Mouse (Mus musculus): ENCODE data around the gene Tspo2. TPM values are rescaled to one million over a fixed set of nuclear protein-coding genes. Genes with fewer than 3 reads are reported as not detected.
A peak's percentile ranks its signal among the peaks of the same experiment; 100 is the strongest.

Tspo2 gene
- polyA plus RNA-seq, 1 experiment from 2014 or later: 1.7 TPM

DNA sequence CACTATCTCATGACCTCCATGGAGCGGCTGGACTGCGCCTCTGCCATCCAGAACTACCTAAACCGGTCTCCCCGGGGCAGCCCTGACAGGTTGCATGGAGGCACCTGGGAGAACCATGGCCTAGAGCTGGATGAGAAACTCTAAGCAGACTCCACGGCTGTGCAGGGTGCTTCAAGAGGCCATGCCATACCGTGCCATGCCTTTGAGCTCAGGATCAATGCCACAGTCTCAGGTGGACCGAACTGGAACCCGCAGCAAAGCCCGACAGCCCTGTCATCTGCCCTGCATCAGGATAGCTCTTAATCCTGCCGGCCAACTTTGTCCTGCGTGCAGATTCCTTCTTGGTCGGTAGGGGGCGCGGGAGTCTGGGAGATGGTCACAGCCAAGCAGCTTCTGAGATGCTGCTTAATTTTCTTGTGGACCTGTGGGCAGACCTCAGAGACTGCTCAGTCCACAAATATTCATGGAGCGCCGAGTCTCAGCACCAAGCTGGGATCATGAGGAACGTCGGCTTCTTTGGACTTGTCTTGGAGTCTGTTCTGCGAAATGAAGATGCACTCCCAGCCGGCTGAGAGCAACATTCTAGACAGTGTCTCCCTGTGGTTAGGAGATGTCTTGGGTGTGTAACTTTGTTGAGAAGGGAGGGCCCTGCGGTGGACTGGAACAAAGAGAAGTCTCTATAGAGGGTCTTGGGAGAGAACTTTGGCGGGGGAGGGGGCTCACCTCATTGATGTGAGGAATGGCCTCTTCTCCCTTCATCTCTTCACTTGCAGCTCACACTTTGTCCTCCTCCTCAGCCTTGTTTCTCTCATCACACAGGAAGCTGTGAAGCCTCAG is 16.3 kb upstream of the Tspo2 start:
- Histone ChIP-seq H3K27me3 (0 out of 2 replicates have a peak, but pooled peaks cover 7% of the 10 kb centered on the region), H3K27ac (no peak overlapping the region), H3K9ac (0 out of 2 replicates have a peak overlapping the region, but pooled peaks have one; percentile 34), H3K9me3 (replicated peaks) (no peaks in the 10 kb centered on the region), H3K4me3 (peak overlapping the region; percentile 10; the same call in 1 of the 2 replicates), H3K36me3 (ENCODE audit: poor library complexity, severe bottlenecking) (no peaks in the 10 kb centered on the region), H3K4me2 (peak overlapping the region; percentile 39), H3K4me1 (peaks cover 6% of the 10 kb centered on the region)
- ATAC-seq: peak; percentile 91
- 13% methylated on average over 22 of the region's 22 CpGs for WGBS

DNA sequence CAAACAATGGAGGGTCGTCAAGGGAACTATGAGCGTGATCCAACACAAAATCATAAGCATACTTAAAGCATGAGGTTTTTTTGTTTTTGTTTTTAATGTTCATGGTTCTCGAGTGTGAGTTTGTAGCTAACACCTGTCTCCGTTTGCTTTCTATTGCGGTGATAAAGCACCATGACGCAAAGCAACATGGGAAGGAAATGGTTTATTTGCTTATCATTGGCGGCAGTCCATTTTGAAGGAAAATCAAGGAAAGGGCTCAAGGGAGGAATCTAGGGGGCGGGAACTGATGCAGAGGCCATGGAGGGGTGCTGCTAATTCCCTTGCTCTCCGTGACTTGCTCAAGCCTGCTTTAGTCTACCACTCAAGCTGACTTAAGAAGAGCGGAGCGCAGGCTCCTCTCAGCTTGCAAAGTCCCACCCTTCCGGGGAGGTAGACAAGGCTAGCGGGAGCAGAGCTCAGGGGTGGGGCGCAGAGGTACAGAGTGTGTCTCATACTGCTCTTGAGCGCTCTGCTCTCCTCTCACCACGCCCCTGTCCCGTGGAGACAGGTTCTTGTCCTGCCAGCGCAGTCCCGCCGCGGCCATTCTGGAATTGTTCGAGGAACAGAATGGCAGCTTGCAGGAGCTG is 15.6 kb upstream of the Tspo2 start:
- Histone ChIP-seq H3K9me3 (replicated peaks) (no peaks in the 10 kb centered on the region), H3K4me3 (peak overlapping the region; percentile 10; the same call in 1 of the 2 replicates), H3K27ac (no peak overlapping the region), H3K27me3 (0 out of 2 replicates have a peak, but pooled peaks cover 7% of the 10 kb centered on the region), H3K9ac (0 out of 2 replicates have a peak overlapping the region, but pooled peaks have one; percentile 34), H3K36me3 (ENCODE audit: poor library complexity, severe bottlenecking) (no peaks in the 10 kb centered on the region), H3K4me2 (peak overlapping the region; percentile 39), H3K4me1 (peaks cover 6% of the 10 kb centered on the region)
- peak; percentile 57 for ATAC-seq
- WGBS: 50% methylated on average over 22 of the region's 22 CpGs

DNA sequence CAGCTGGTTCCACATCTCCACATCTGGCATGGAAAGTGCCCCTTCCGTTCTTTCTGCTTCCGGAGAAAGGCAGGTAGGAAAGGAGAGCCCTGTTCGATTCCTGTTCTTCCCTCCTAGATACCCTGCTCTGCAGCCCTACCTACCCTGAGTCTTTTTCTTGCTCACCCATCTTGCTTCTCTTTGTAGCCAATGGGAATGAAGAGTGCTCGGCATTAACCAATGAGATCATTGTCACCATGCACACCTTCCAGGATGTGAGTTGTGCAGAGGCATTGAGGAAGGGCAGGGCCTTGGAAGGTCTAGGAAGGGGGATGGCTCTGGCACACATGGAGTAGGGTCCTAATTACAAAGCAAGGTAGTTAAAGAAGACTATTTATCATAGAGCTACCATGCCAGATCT is 12.1 kb upstream of the Tspo2 start:
- H3K9me3 ChIP-seq (replicated peaks): no peaks in the 10 kb centered on the region
- H3K27me3 ChIP-seq: peaks cover 7% of the 10 kb centered on the region; the same call in 1 of the 2 replicates
- no peak overlapping the region for H3K4me3 ChIP-seq
- WGBS: 93% methylated on average over 4 of the region's 4 CpGs
- H3K27ac ChIP-seq: no peak overlapping the region
- ATAC-seq: no peak
- H3K4me1 ChIP-seq: peaks cover 6% of the 10 kb centered on the region
- no peak overlapping the region for H3K4me2 ChIP-seq
- no peak overlapping the region for H3K9ac ChIP-seq
- no peaks in the 10 kb centered on the region for H3K36me3 ChIP-seq (ENCODE audit: poor library complexity, severe bottlenecking)

DNA sequence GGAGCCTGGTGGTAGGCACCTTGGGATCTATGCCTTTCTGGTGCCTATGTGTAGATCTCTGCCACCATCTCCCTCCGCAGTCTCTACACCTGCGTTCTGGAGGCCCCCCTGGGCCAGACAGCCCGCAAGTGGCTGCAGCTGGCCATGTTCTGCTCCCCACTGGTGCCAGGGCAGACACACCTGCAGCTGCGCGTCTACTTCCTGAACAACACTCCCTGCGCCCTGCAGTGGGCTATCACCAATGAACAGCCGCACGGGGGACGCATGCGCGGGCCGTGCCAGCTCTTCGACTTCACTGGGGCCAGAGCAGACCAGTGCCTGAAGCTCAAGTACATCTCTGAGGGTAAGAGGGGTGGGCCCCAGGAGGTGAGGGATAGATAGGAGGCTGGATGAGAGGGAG is 10.8 kb upstream of the Tspo2 start:
- 96% methylated on average over 13 of the region's 13 CpGs for WGBS
- no peak for ATAC-seq
- H3K27me3 ChIP-seq: peaks cover 3% of the 10 kb centered on the region; the same call in 1 of the 2 replicates

DNA sequence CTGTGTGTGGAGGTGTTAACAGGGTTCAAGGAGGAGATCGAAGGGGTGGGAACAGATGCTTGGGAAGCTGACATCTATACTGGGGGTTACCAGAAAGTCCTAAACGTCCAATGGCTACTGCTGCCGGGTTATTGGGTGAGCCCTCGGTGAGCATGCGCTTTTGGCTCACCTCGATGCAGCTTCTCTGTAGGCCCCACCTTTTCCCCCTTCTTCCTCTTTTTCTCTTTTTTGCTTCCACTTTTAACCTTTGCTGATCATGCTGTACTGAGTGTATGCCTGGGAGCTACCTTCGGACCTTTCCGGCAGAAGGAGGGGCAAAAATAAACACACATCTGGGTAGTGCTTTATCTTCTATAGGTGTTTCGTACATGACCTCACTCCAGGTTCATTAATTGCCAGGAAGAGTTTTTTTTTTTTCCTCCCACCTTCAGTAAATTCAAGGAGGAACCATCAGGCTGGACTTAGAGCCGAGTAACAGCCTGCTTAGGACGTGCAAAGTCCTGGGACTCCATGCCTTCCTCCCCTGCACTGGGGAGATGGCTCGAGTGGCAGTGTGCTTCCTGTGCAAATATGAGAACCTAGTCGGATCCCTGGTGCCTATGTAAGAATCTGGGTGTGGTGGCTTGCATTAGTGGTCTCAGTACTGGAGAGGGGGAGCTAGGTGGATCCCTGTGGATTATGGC is 6.8 kb upstream of the Tspo2 start:
- H3K4me1 ChIP-seq: no peaks in the 10 kb centered on the region
- H3K4me3 ChIP-seq: no peak overlapping the region
- H3K9ac ChIP-seq: no peak overlapping the region
- H3K27ac ChIP-seq: no peak overlapping the region
- no peaks in the 10 kb centered on the region; the same call in 1 of the 2 replicates for H3K27me3 ChIP-seq
- H3K4me2 ChIP-seq: no peak overlapping the region
- WGBS: 90% methylated on average over 13 of the region's 13 CpGs
- no peaks in the 10 kb centered on the region for H3K36me3 ChIP-seq (ENCODE audit: poor library complexity, severe bottlenecking)
- no peaks in the 10 kb centered on the region for H3K9me3 ChIP-seq (replicated peaks)
- no peak for ATAC-seq

More for the DNA sequence above, 10.8 kb upstream of the Tspo2 start:
- H3K36me3 ChIP-seq (ENCODE audit: poor library complexity, severe bottlenecking): no peaks in the 10 kb centered on the region
- no peak overlapping the region for H3K9ac ChIP-seq
- no peak overlapping the region for H3K4me3 ChIP-seq
- no peak overlapping the region for H3K4me2 ChIP-seq
- H3K27ac ChIP-seq: no peak overlapping the region
- no peaks in the 10 kb centered on the region for H3K9me3 ChIP-seq (replicated peaks)
- peaks cover 2% of the 10 kb centered on the region; the same call in 1 of the 2 replicates for H3K4me1 ChIP-seq

DNA sequence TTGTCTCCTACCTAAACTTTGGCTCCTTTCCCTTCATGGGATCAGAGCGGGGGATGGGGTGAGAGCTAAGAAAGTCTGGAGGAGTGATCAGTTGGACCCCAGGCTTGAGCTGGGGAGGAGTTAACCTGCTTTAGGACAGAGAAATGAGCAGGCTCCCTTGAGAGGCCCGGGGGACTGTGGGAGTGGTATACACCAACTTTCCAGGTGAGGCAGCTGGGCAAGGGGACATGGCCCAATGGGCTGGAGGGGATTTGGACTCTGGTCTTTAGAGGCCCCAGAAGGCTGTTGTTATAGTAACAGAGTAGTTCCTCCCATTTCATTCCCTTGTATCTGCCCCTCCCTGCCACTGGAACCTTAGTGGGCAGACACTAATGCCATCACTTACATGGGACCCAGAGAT is 4.6 kb upstream of the Tspo2 start:
- ATAC-seq: no peak
- Histone ChIP-seq H3K4me1 (peaks cover 10% of the 10 kb centered on the region), H3K9me3 (replicated peaks) (no peaks in the 10 kb centered on the region), H3K4me3 (no peak overlapping the region), H3K36me3 (ENCODE audit: poor library complexity, severe bottlenecking) (no peaks in the 10 kb centered on the region), H3K27me3 (no peaks in the 10 kb centered on the region; the same call in 1 of the 2 replicates), H3K4me2 (no peak overlapping the region), H3K9ac (no peak overlapping the region), H3K27ac (no peak overlapping the region)
- 90% methylated on average over 2 of the region's 2 CpGs for WGBS

DNA sequence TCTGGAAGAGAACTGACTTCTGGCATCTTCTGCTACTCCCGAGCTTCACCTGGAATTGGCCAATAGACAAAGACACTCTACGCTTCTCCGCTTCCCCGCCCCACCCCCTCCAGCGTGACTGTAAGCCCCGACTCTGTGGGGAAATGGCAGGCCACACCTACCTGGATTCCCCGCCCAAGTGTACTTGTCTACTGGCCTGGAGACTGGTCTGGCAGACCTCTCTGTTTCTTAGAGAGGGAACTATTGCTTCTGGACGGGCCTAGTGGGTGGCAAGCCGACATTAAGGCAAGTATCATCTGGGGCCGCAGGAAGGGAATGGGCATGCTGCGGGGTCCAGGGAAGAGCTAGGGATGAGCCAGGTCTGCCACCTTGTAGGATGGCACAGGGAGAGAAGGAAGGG is 3.4 kb upstream of the Tspo2 start, which contains the start of gene Unc5cl:
TSS of gene Unc5cl (plus strand) at position 214 of the 400 bp plus-strand sequence.
- H3K9me3 ChIP-seq (replicated peaks): no peaks in the 10 kb centered on the region
- H3K9ac ChIP-seq: no peak within 1 kb of the TSS
- H3K4me1 ChIP-seq: peaks cover 10% of the 10 kb centered on the region
- no peak within 1 kb of the TSS for H3K4me3 ChIP-seq
- no peaks in the 10 kb centered on the region; the same call in 1 of the 2 replicates for H3K27me3 ChIP-seq
- whole genome bisulfite sequencing: 60% methylated on average over 11 of the region's 11 CpGs
- ATAC-seq: no peak
- H3K27ac ChIP-seq: no peak within 1 kb of the TSS
- H3K4me2 ChIP-seq: no peak within 1 kb of the TSS
- H3K36me3 ChIP-seq (ENCODE audit: poor library complexity, severe bottlenecking): no peaks in the 10 kb centered on the region

DNA sequence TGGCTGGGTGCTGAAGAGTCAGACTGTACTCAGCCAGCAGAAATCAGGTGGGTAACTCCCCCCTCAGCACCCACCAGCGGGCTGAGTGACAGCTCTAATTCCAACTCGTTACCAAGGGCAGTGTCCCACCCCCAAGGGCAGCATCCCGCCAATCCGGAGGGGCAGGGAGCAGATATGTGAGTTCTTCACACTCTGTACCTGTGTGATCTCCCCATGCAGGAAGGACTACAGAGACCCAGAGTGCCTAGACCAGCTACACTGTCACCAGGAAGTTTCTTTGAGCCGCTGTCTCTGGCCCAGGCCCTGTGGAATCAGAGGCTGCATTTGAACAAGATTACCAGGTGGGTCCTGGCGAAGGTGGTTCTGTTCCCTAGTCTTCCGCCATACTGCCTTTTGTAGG is 2.9 kb upstream of the Tspo2 start:
- no peak overlapping the region for H3K9ac ChIP-seq
- no peak overlapping the region for H3K27ac ChIP-seq
- no peaks in the 10 kb centered on the region for H3K9me3 ChIP-seq (replicated peaks)
- 49% methylated on average over 7 of the region's 7 CpGs for WGBS
- no peak for ATAC-seq
- peaks cover 10% of the 10 kb centered on the region for H3K4me1 ChIP-seq
- H3K4me2 ChIP-seq: no peak overlapping the region
- no peak overlapping the region for H3K4me3 ChIP-seq
- no peaks in the 10 kb centered on the region for H3K27me3 ChIP-seq
- no peaks in the 10 kb centered on the region for H3K36me3 ChIP-seq (ENCODE audit: poor library complexity, severe bottlenecking)

DNA sequence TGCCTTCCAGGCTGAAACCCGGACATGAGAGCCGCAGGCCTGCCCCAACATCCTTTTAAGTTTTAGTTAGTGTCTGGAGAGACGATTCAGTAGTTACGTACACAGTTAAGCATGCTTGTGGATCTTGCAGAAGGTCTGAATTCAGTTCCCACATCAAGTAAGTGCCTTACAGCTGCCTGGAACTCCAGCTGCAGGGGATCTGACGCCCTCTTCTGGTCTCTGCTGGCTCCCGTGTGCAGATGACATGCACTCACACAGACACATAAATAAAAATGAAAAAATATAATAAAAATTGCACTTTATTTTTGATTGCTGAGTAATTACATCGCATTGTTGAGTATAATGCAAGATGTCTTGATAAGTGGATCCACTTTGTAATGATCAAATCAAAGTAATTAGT is 2.2 kb upstream of the Tspo2 start:
- no peak overlapping the region for H3K27ac ChIP-seq
- no peak for ATAC-seq

DNA sequence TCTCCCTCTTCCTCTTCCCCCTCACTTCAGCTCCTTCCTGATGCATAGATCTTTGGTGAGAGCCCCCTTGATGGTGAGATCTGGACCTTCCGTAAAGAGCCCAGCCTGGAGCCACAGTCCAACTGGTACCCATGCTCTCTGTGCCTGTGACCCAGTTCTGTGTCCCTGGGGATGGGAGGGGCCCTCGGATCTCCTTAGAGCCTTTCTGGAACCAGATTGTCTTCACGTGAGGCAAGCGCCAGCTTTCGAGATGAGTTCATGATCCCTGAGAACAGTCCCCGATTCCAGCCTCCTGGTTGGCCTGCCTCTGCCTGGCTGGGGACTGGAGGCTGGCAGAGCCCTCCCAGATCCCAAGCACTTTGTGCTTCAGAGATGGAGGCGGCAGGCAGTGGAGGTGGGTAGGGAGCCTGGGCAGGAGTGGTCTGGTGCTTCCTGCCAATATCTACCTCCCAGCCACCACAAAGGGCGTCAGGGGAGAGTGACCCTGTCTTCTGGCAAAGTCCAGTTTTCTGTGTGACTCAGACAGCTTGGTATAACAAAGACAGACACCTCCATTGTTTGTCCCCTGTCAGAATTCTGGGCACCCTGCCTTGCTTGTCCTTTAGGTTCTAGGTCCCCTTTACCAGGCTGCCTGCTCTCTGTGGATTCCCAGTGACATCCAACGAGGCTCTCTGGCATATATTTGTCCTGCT is 577 bp upstream of the Tspo2 start:
- WGBS: 65% methylated on average over 9 of the region's 9 CpGs
- no peak overlapping the region for H3K9ac ChIP-seq
- H3K4me1 ChIP-seq: peaks cover 10% of the 10 kb centered on the region
- no peaks in the 10 kb centered on the region for H3K9me3 ChIP-seq (replicated peaks)
- H3K27ac ChIP-seq: no peak overlapping the region
- no peak overlapping the region for H3K4me2 ChIP-seq
- H3K4me3 ChIP-seq: no peak overlapping the region
- 0 out of 2 replicates have a peak, but pooled peaks have one; percentile 21 for ATAC-seq
- H3K27me3 ChIP-seq: no peaks in the 10 kb centered on the region
- no peaks in the 10 kb centered on the region for H3K36me3 ChIP-seq (ENCODE audit: poor library complexity, severe bottlenecking)

More for the DNA sequence above, 2.2 kb upstream of the Tspo2 start:
- Histone ChIP-seq H3K9me3 (replicated peaks) (no peaks in the 10 kb centered on the region), H3K27me3 (no peaks in the 10 kb centered on the region), H3K4me2 (no peak overlapping the region), H3K4me3 (no peak overlapping the region), H3K36me3 (ENCODE audit: poor library complexity, severe bottlenecking) (no peaks in the 10 kb centered on the region), H3K9ac (no peak overlapping the region), H3K4me1 (peaks cover 10% of the 10 kb centered on the region)
- 78% methylated on average over 7 of the region's 7 CpGs for WGBS

DNA sequence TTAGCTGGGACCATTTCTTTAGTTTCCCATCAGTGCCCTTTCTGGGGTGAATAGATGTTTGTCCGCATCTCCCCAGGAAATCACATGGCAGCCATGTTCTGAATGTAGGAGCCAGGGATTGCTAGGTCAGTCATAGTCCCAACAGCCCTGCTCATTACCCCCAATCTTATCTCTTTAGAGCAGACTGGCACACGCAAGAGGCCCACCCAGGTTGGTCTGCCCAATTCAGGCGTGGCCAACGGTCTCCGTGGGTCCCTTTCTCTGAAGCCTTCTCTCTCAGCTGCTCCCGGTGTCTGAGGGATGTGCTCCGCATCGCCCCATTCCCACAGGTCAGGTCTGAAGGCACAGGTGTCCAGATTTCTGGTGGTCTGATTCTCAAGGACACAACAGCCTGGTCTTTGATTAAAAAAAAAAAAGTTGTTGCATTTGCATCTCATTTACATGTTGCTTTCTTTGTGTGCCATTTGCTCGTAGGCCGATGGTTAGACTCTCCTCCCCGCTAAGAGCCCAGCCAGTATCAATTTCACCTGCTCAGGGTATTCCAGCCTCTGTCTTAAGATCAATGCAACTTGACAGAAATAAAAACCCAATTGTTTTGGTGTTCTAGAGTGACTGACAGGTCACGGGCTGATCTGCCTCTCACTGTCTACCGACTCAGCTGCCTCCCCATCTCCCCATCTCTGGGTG is 513 bp downstream of the Tspo2 start:
- H3K9ac ChIP-seq: no peak overlapping the region
- 77% methylated on average over 13 of the region's 13 CpGs for WGBS
- ATAC-seq: no peak
- H3K4me1 ChIP-seq: peaks cover 10% of the 10 kb centered on the region
- H3K4me2 ChIP-seq: no peak overlapping the region
- no peaks in the 10 kb centered on the region for H3K36me3 ChIP-seq (ENCODE audit: poor library complexity, severe bottlenecking)
- H3K4me3 ChIP-seq: no peak overlapping the region
- no peaks in the 10 kb centered on the region for H3K9me3 ChIP-seq (replicated peaks)
- H3K27ac ChIP-seq: no peak overlapping the region
- H3K27me3 ChIP-seq: no peaks in the 10 kb centered on the region
